Mouse (Mus musculus) stomach, postnatal 0 days (tissue): ENCODE results near the gene Arglu1. TPM values are rescaled to one million over a fixed set of nuclear protein-coding genes. Genes with fewer than 3 reads are reported as not detected.
A peak's percentile ranks its signal among the peaks of the same experiment; 100 is the strongest.

Experiments used
- ATAC-seq: fragments of 200-750 bp; cut with Nextera tagmentation; 2 replicates; pipeline ENCODE4 v1.8.0; 2017; ENCODE audit not compliant: low FRiP score, low TSS enrichment
- DNase-seq: peaks from one replicate; pipeline ENCODE4 v3.0.0-alpha.2; 2016; ENCODE audit warnings: low spot score
- H3K27ac ChIP-seq: fragments of 300-500 bp; sonication (generic); replicated peaks from 2 replicates; pipeline ENCODE4 v1.5.1; 2014; ENCODE audit warnings: mild to moderate bottlenecking, control low read depth
- H3K27me3 ChIP-seq: fragments of 300-500 bp; sonication (generic); 2 replicates; pipeline ENCODE4 v1.6.1; 2014; ENCODE audit warnings: low read length; ENCODE audit not compliant: control insufficient read depth, insufficient read depth
- H3K36me3 ChIP-seq: fragments of 300-500 bp; sonication (generic); 2 replicates; pipeline ENCODE4 v1.6.1; 2014; ENCODE audit warnings: low read length, mixed read lengths; ENCODE audit not compliant: control insufficient read depth, insufficient read depth
- H3K4me1 ChIP-seq: fragments of 300-500 bp; sonication (generic); replicated peaks from 2 replicates; pipeline ENCODE4 v1.6.1; 2014; ENCODE audit warnings: antibody characterized with exemption; ENCODE audit not compliant: control insufficient read depth, insufficient read depth
- H3K4me2 ChIP-seq: fragments of 300-500 bp; sonication (generic); replicated peaks from 2 replicates; pipeline ENCODE4 v1.6.1; 2014; ENCODE audit warnings: low read depth, mild to moderate bottlenecking, control low read depth, moderate library complexity
- H3K4me3 ChIP-seq: fragments of 300-500 bp; sonication (generic); 2 replicates; pipeline ENCODE4 v1.5.1; 2014; ENCODE audit warnings: low read depth, low read length, control low read depth
- H3K9ac ChIP-seq: fragments of 300-500 bp; sonication (generic); 2 replicates; pipeline ENCODE4 v1.6.1; 2014; ENCODE audit warnings: mild to moderate bottlenecking, low read length, control low read depth, mixed read lengths
- H3K9me3 ChIP-seq: fragments of 300-500 bp; sonication (generic); 2 replicates; pipeline ENCODE4 v1.6.1; 2016; ENCODE audit warnings: low read length; ENCODE audit not compliant: control insufficient read depth
- CTCF ChIP-seq: IDR thresholded peaks from 2 replicates; pipeline ENCODE4 v1.5.1; 2016; ENCODE audit warnings: antibody characterized with exemption, low read depth, mild to moderate bottlenecking, moderate library complexity
- EP300 ChIP-seq: optimal IDR thresholded peaks from 2 replicates; pipeline ENCODE3; 2016; ENCODE audit warnings: antibody characterized with exemption
- WGBS: fragments of 180-500 bp; shearing (Covaris S2); extraction: QIAGEN DNeasy Blood & Tissue Kit; methylation state at CpG from one replicate; pipeline ENCODE4 v1.1.7; 2014; 5-methylcytosine and 5-hydroxymethylcytosine counted together
- polyA plus RNA-seq: library from polyadenylated mRNA; unstranded; fragments of >200 nt; fragmentation: Nextera tagmentation; extraction: Ambion mirVana; gene quantifications from 2 replicates; pipeline ENCODE4 v1.2.1, GENCODE M21; 2015

Arglu1 gene
- polyA plus RNA-seq, 1 experiment from 2014 or later = 83.2 TPM

DNA sequence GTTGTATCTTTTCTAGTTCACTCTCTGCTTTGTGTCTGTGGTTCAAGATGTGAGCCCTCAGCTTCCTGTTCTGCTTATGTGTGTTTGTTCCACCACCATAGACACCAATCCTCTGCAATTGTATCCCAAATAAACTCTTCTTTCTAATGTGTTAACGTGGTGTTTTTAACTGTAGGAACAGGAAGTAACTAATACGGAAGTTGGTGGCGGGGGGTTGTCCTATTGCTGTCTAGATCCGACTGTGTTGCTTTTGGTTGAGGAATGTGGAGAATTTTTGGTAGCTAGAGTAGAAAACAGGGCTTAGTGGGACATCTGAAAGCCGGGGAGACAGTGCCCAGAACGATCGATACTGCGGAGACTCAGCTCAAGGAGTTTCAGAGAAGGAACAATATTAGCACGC, 14.5 kb upstream of the Arglu1 start:
- TF ChIP-seq EP300 = no peak
- TF ChIP-seq CTCF = no peak
- H3K4me1 ChIP-seq = no peaks in the 10 kb centered on the region
- H3K27me3 ChIP-seq = no peaks in the 10 kb centered on the region
- no peak overlapping the region for H3K4me2 ChIP-seq
- ATAC-seq (no peak), DNase-seq (no peak)
- no peaks in the 10 kb centered on the region for H3K36me3 ChIP-seq
- no peak overlapping the region for H3K9ac ChIP-seq
- no peak overlapping the region for H3K27ac ChIP-seq
- no peak overlapping the region for H3K4me3 ChIP-seq
- no peaks in the 10 kb centered on the region for H3K9me3 ChIP-seq
- 64% methylated on average over 9 of the region's 9 CpGs for WGBS

GRCm38 (mm10) chr8:8703668-8704067, 13.3 kb upstream of the Arglu1 start:
- DNase-seq (no peak), ATAC-seq (0 out of 2 replicates have a peak, but pooled peaks have one; percentile 29)
- Histone ChIP-seq H3K4me1 (no peaks in the 10 kb centered on the region), H3K27ac (no peak overlapping the region), H3K9me3 (no peaks in the 10 kb centered on the region), H3K4me2 (no peak overlapping the region), H3K36me3 (no peaks in the 10 kb centered on the region), H3K9ac (no peak overlapping the region), H3K4me3 (no peak overlapping the region), H3K27me3 (no peaks in the 10 kb centered on the region)
- WGBS = 69% methylated on average over 2 of the region's 2 CpGs
- TF ChIP-seq CTCF = no peak
- no peak for TF ChIP-seq EP300

GRCm38 (mm10) chr8:8700821-8701220, 10.5 kb upstream of the Arglu1 start:
- Histone ChIP-seq H3K4me3 (no peak overlapping the region), H3K36me3 (no peaks in the 10 kb centered on the region), H3K9ac (no peak overlapping the region), H3K4me2 (no peak overlapping the region), H3K4me1 (no peaks in the 10 kb centered on the region), H3K9me3 (no peaks in the 10 kb centered on the region), H3K27ac (no peak overlapping the region), H3K27me3 (no peaks in the 10 kb centered on the region)
- no peak for ATAC-seq
- 85% methylated on average over 10 of the region's 10 CpGs for WGBS
- no peak for DNase-seq
- TF ChIP-seq EP300 (no peak), CTCF (no peak)

- H3K27ac ChIP-seq = no peak overlapping the region
- H3K4me1 ChIP-seq = no peaks in the 10 kb centered on the region
- no peak overlapping the region for H3K4me3 ChIP-seq
- H3K27me3 ChIP-seq = no peaks in the 10 kb centered on the region
- no peak overlapping the region for H3K9ac ChIP-seq
- DNase-seq (no peak), ATAC-seq (no peak)
- H3K9me3 ChIP-seq = no peaks in the 10 kb centered on the region
- 80% methylated on average over 4 of the region's 4 CpGs for WGBS
- TF ChIP-seq CTCF = no peak
- no peak for TF ChIP-seq EP300
- H3K36me3 ChIP-seq = no peaks in the 10 kb centered on the region
- H3K4me2 ChIP-seq = no peak overlapping the region
These were observed 9.9 kb upstream of the Arglu1 start for GRCm38 (mm10) chr8:8700229-8700628.

DNA sequence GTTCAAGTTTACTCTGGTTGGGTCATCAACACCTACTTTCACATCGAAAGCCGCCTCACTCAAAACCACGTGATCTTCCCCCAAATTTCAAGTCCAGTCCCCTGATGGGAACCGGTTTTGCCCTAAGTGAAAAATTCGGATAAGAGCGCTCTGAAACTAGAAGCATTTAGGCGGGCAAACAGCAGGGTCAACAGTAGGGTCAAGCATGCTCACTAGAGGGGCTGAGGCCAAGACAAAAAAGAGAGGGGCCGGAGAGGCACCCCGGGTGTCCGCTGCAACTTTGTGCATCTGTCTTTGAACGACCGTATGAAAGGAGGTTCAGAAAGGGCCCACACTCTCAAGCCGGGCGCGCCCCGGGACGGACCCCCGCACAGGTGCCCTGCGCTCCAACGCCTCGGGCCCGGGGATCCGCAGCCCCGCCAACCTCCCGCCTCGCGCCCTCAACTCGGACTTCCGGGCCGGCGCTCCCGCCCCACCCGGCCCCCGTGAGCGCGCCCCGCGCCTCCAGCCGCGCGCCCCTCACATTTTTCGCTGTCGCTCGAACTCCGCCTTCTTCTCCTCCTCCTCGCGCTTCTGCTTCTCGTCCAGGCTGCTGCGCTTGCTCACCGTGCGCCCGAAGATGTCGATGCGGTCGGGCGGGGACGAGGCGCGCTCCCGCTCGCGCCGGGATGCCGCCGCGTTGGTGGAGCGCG, 721 bp downstream of the Arglu1 start:
- H3K27ac ChIP-seq = peak overlapping the region; percentile 98
- H3K36me3 ChIP-seq = no peaks in the 10 kb centered on the region
- H3K4me2 ChIP-seq = peak overlapping the region; percentile 65
- H3K9me3 ChIP-seq = no peaks in the 10 kb centered on the region
- 0 out of 2 replicates have a peak, but pooled peaks cover 6% of the 10 kb centered on the region for H3K4me1 ChIP-seq
- no peaks in the 10 kb centered on the region for H3K27me3 ChIP-seq
- WGBS = under 1% methylated on average over 65 of the region's 68 CpGs
- peak; percentile 76 for DNase-seq
- H3K4me3 ChIP-seq = peak overlapping the region; percentile 84
- TF ChIP-seq CTCF = no peak
- no peak for TF ChIP-seq EP300
- peak overlapping the region; percentile 100 for H3K9ac ChIP-seq
- ATAC-seq = peak; percentile 77

DNA sequence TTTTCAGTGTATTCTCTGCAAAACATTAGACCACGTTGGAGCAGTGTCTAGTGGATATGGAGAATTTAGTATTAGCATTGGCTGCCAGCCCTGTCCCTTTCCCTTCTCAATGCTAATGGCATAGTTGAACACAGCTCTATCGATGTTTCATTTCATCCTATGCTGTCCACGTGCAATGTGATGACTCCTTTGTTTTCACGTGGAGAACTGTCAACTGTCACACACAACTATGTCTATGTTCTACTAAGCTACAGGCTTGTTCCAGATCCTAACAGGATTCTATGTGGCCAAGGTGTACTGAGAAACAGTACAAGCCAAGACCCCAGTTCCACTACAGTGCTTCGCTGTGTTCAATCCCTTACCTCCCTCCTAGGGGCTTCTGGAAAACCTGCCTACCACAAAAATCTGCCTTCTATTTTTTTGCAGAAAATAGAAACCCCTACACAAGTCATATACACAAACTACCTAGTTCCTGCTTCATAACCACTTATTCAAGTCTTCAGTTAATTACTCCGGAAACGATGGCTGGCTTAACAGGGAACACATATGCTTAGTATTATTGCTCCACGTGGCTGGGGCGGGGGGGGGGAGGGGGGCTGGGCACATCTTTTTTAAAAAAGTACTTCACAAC, 1.4 kb downstream of the Arglu1 start:
- no peak overlapping the region for H3K27ac ChIP-seq

More for the DNA sequence above, 1.4 kb downstream of the Arglu1 start:
- 6% methylated on average over 9 of the region's 9 CpGs for WGBS
- TF ChIP-seq CTCF (no peak), EP300 (no peak)
- ATAC-seq = 0 out of 2 replicates have a peak, but pooled peaks have one; percentile 2
- Histone ChIP-seq H3K4me3 (peak overlapping the region; percentile 84), H3K36me3 (no peaks in the 10 kb centered on the region), H3K9ac (peak overlapping the region; percentile 100), H3K4me2 (peak overlapping the region; percentile 65), H3K4me1 (0 out of 2 replicates have a peak, but pooled peaks cover 6% of the 10 kb centered on the region), H3K9me3 (no peaks in the 10 kb centered on the region), H3K27me3 (no peaks in the 10 kb centered on the region)
- no peak for DNase-seq
